Mouse (Mus musculus): Measurements from ENCODE around the gene Slc29a3.

Slc29a3 gene

GRCm38 (mm10) chr10:60752040-60753020, at the start of gene Slc29a3:
Slc29a3 (minus strand) TSS chr10:60752794.
- peak; percentile 92 for ATAC-seq (ENCODE audit: insufficient number of reproducible peaks, low FRiP score, low TSS enrichment)

GRCm38 (mm10) chr10:60801898-60802412, 49.4 kb upstream of the Slc29a3 start:
- no peak for ATAC-seq (ENCODE audit: insufficient number of reproducible peaks, low FRiP score, low TSS enrichment)

- ATAC-seq (ENCODE audit: insufficient number of reproducible peaks, low FRiP score, low TSS enrichment), result no peak
These were observed 48.7 kb upstream of the Slc29a3 start for GRCm38 (mm10) chr10:60801168-60801897.

- ATAC-seq (ENCODE audit: insufficient number of reproducible peaks, low FRiP score, low TSS enrichment), result no peak
These were observed 47.9 kb upstream of the Slc29a3 start for GRCm38 (mm10) chr10:60800295-60801167.

GRCm38 (mm10) chr10:60797682-60798422, 45.3 kb upstream of the Slc29a3 start:
- no peak for ATAC-seq (ENCODE audit: insufficient number of reproducible peaks, low FRiP score, low TSS enrichment)

GRCm38 (mm10) chr10:60796474-60796873, 43.9 kb upstream of the Slc29a3 start:
- no peak for ATAC-seq (ENCODE audit: insufficient number of reproducible peaks, low FRiP score, low TSS enrichment)

GRCm38 (mm10) chr10:60796028-60796427, 43.4 kb upstream of the Slc29a3 start:
- ATAC-seq (ENCODE audit: insufficient number of reproducible peaks, low FRiP score, low TSS enrichment), result no peak

- no peak for ATAC-seq (ENCODE audit: insufficient number of reproducible peaks, low FRiP score, low TSS enrichment)
These were observed 42.2 kb upstream of the Slc29a3 start for GRCm38 (mm10) chr10:60794792-60795191.

GRCm38 (mm10) chr10:60794374-60794773, 41.8 kb upstream of the Slc29a3 start:
- no peak for ATAC-seq (ENCODE audit: insufficient number of reproducible peaks, low FRiP score, low TSS enrichment)

GRCm38 (mm10) chr10:60792841-60793240, 40.2 kb upstream of the Slc29a3 start:
- no peak for ATAC-seq (ENCODE audit: insufficient number of reproducible peaks, low FRiP score, low TSS enrichment)

- no peak for ATAC-seq (ENCODE audit: insufficient number of reproducible peaks, low FRiP score, low TSS enrichment)
These were observed 39.8 kb upstream of the Slc29a3 start for GRCm38 (mm10) chr10:60792365-60792764.

- ATAC-seq (ENCODE audit: insufficient number of reproducible peaks, low FRiP score, low TSS enrichment), result no peak
These were observed 38.3 kb upstream of the Slc29a3 start for GRCm38 (mm10) chr10:60790912-60791311.

- no peak for ATAC-seq (ENCODE audit: insufficient number of reproducible peaks, low FRiP score, low TSS enrichment)
These were observed 34.9 kb upstream of the Slc29a3 start for GRCm38 (mm10) chr10:60787303-60788074.

GRCm38 (mm10) chr10:60783608-60784007, 31.0 kb upstream of the Slc29a3 start:
- ATAC-seq (ENCODE audit: insufficient number of reproducible peaks, low FRiP score, low TSS enrichment), result peak; percentile 26

- ATAC-seq (ENCODE audit: insufficient number of reproducible peaks, low FRiP score, low TSS enrichment), result peak; percentile 33
These were observed 27.0 kb upstream of the Slc29a3 start for GRCm38 (mm10) chr10:60779628-60780027.

GRCm38 (mm10) chr10:60778542-60778941, 25.9 kb upstream of the Slc29a3 start:
- ATAC-seq (ENCODE audit: insufficient number of reproducible peaks, low FRiP score, low TSS enrichment), result no peak

GRCm38 (mm10) chr10:60775473-60775872, 22.9 kb upstream of the Slc29a3 start:
- ATAC-seq (ENCODE audit: insufficient number of reproducible peaks, low FRiP score, low TSS enrichment), result no peak

GRCm38 (mm10) chr10:60774616-60775015, 22.0 kb upstream of the Slc29a3 start:
- no peak for ATAC-seq (ENCODE audit: insufficient number of reproducible peaks, low FRiP score, low TSS enrichment)

- no peak for ATAC-seq (ENCODE audit: insufficient number of reproducible peaks, low FRiP score, low TSS enrichment)
These were observed 18.3 kb upstream of the Slc29a3 start for GRCm38 (mm10) chr10:60770855-60771254.
